Mouse (Mus musculus) ES-Bruce4 (cell line): ENCODE measurements around the gene Ing1.

ENCODE experiments used
- CTCF ChIP-seq: IDR thresholded peaks from one replicate; pipeline ENCODE4 v1.8.1; 2011; ENCODE audit warnings: low read depth, low read length
- EP300 ChIP-seq: IDR thresholded peaks from 2 replicates; pipeline ENCODE4 v1.6.1; 2011; ENCODE audit warnings: low read depth, low read length; ENCODE audit not compliant: insufficient read depth
- POLR2A ChIP-seq: IDR thresholded peaks from one replicate; pipeline ENCODE4 v1.8.1; 2011; ENCODE audit warnings: low read length; ENCODE audit not compliant: insufficient read depth

DNA sequence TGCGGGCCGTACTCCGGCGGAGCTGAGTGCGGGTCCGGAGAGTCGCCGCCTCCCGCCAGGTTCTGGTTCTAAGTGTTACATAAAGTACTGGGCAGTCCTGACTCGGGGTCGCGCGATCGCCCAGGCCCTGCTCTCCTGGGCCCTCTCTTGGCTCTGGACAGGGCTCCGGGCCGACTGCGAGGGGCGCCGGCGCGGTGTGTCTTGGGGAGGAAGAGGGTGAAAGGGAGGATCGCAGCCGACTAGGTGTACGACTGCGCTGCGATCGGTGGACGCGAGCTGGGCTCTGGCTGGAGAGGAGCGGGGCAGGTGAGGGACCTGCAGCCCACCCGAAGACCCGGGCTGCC is 2.0 kb downstream of the Ing1 start:
- no peak for TF ChIP-seq POLR2A
- TF ChIP-seq EP300: no peak
- TF ChIP-seq CTCF: no peak
